ENCODE assay signal across 8 mouse cellular contexts in genomic region chr12:8232679-8233078, GRCm38 (mm10). TPM values are rescaled to one million over a fixed set of nuclear protein-coding genes. Genes with fewer than 3 reads are reported as not detected.
A peak's percentile ranks its signal among the peaks of the same experiment; 100 is the strongest.
DNase-seq lines count a peak whose midpoint lies in the region.

No protein-coding gene starts in this region.

- intact Hi-C loops in left cerebral cortex, postnatal 4 days (cut with DNase I), result no loop called here
- intact Hi-C loops in left cerebral cortex, postnatal 14 days (cut with DNase I), result loop anchor here (10.0 kb wide), 1 partner anchor 178 kb away; no protein-coding TSS in a partner anchor

- peak; percentile 14 for DNase-seq in adrenal gland, postnatal 14 days
- no peak for DNase-seq in adrenal gland, adult 8-10 months
- DNase-seq in left cerebral cortex, postnatal 4 days, result peak; percentile 6
- DNase-seq in left cerebral cortex, postnatal 14 days (ENCODE audit: low spot score in 2 of 2), result no peak
- DNase-seq in cerebellum, adult 9-11 months, result peak; percentile 7
- peak; percentile 56 for DNase-seq in lung, postnatal 36 days
- no peak for DNase-seq in heart, adult 11 months
- DNase-seq in gastrocnemius, postnatal 10 days, result no peak

RNA-seq across cellular contexts. Expression of gene Ldah, which starts 24.8 kb away (rescaled TPM):
- total RNA-seq in adrenal gland, postnatal 14 days (2021), result 41.9 and 43.6 TPM in 2 replicates
- total RNA-seq in adrenal gland, adult 8-10 months (2022), result 10 to 100 TPM; 42.4 to 54.9 (median 45.4) TPM
- total RNA-seq in left cerebral cortex, postnatal 4 days (2021), result 10 to 100 TPM; 49.2 to 51.2 TPM
- total RNA-seq in left cerebral cortex, postnatal 14 days (2021), result 10 to 100 TPM; 39.8 to 42.3 TPM
- total RNA-seq in gastrocnemius, postnatal 10 days (2021), result 10 to 100 TPM; 10.1 to 13.9 TPM

Comparison
In these comparisons a context has a peak if more than half of its experiments do, and no peak if none do; other contexts are left out.
1. DNase-seq: peak in adrenal gland, postnatal 14 days (single experiment), left cerebral cortex, postnatal 4 days (single experiment), cerebellum, adult 9-11 months (single experiment) and lung, postnatal 36 days (single experiment); none in adrenal gland, adult 8-10 months (single experiment), left cerebral cortex, postnatal 14 days (0 of 2), heart, adult 11 months (single experiment) and gastrocnemius, postnatal 10 days (single experiment).